In genomic region chr3:141811348-141811747, GRCm38 (mm10) we compare ENCODE assay signal across 8 mouse cellular contexts.
DNase-seq lines count a peak whose midpoint lies in the region; ATAC-seq and TF ChIP-seq lines count a peak whose summit lies in the region.

No protein-coding gene starts in this region.

- no peak for TF ChIP-seq CTCF in liver, postnatal 0 days (IDR thresholded peaks at IDR 0.05; ENCODE audit: low read depth)

- H3K27me3 ChIP-seq in heart, embryonic 10.5 days (ENCODE audit: insufficient read depth, poor library complexity, severe bottlenecking), result no peaks in the 10 kb centered on the region
- no peaks in the 10 kb centered on the region for H3K27me3 ChIP-seq in heart, embryonic 12.5 days (replicated peaks)
- H3K27me3 ChIP-seq in liver, postnatal 0 days (ENCODE audit: insufficient read depth, low read length), result no peaks in the 10 kb centered on the region

- TF ChIP-seq EP300 in liver, postnatal 0 days (IDR thresholded peaks at IDR 0.05; ENCODE audit: low read depth), result no peak

- 15% methylated on average over 2 of the region's 2 CpGs for WGBS in heart, embryonic 10.5 days
- 15% methylated on average over 2 of the region's 2 CpGs for WGBS in heart, embryonic 12.5 days
- 18% methylated on average over 2 of the region's 2 CpGs for WGBS in liver, postnatal 0 days (ENCODE audit: insufficient replicate concordance)

- H3K36me3 ChIP-seq in heart, embryonic 10.5 days, result no peaks in the 10 kb centered on the region
- no peaks in the 10 kb centered on the region for H3K36me3 ChIP-seq in heart, embryonic 12.5 days
- H3K36me3 ChIP-seq in liver, postnatal 0 days (replicated peaks; ENCODE audit: insufficient read depth, low read length), result no peaks in the 10 kb centered on the region

- H3K4me1 ChIP-seq in heart, embryonic 10.5 days, result no peaks in the 10 kb centered on the region
- H3K4me1 ChIP-seq in heart, embryonic 12.5 days (replicated peaks), result no peaks in the 10 kb centered on the region
- no peaks in the 10 kb centered on the region for H3K4me1 ChIP-seq in liver, postnatal 0 days (ENCODE audit: insufficient read depth)

- DNase-seq in heart, embryonic 10.5 days (ENCODE audit: low spot score), result peak; percentile 80
- DNase-seq in MEL-GATA-1-ER (ENCODE audit: extremely low read depth, low read depth), result peak; percentile 45
- peak; percentile 80 for DNase-seq in forelimb bud, embryonic 11.5 days (ENCODE audit: low read depth, low spot score)
- peak; percentile 17 for DNase-seq in liver, postnatal 0 days
- DNase-seq in layer of hippocampus, postnatal 14 days (ENCODE audit: low spot score in 2 of 2), result no peak
- no peak for DNase-seq in cerebellum, postnatal 10 days
- DNase-seq in cerebellum, adult 18-20 months, result no peak

- no peaks in the 10 kb centered on the region for H3K9me3 ChIP-seq in heart, embryonic 10.5 days
- no peaks in the 10 kb centered on the region for H3K9me3 ChIP-seq in heart, embryonic 12.5 days (replicated peaks)
- H3K9me3 ChIP-seq in liver, postnatal 0 days (ENCODE audit: low read length), result no peaks in the 10 kb centered on the region

- no peak overlapping the region for H3K27ac ChIP-seq in heart, embryonic 10.5 days
- no peak overlapping the region for H3K27ac ChIP-seq in heart, embryonic 12.5 days (ENCODE audit: poor library complexity, severe bottlenecking)
- no peak overlapping the region for H3K27ac ChIP-seq in liver, postnatal 0 days (ENCODE audit: low read depth)

- H3K4me2 ChIP-seq in heart, embryonic 12.5 days, result no peak overlapping the region
- H3K4me2 ChIP-seq in liver, postnatal 0 days (ENCODE audit: low read depth, low read length), result no peak overlapping the region

- no peak overlapping the region for H3K4me3 ChIP-seq in heart, embryonic 10.5 days
- no peak overlapping the region for H3K4me3 ChIP-seq in heart, embryonic 12.5 days
- H3K4me3 ChIP-seq in liver, postnatal 0 days (ENCODE audit: low read depth, low read length), result no peak overlapping the region

- no peak overlapping the region for H3K9ac ChIP-seq in heart, embryonic 12.5 days
- H3K9ac ChIP-seq in liver, postnatal 0 days (replicated peaks), result no peak overlapping the region

- no peak for ATAC-seq in heart, embryonic 12.5 days (ENCODE audit: insufficient number of reproducible peaks, low FRiP score)
- no peak for ATAC-seq in liver, postnatal 0 days

Comparison
In these comparisons a context has a peak if more than half of its experiments do, and no peak if none do; other contexts are left out.
1. DNase-seq: peak in heart, embryonic 10.5 days (single experiment), MEL-GATA-1-ER (single experiment), forelimb bud, embryonic 11.5 days (single experiment) and liver, postnatal 0 days (single experiment); none in layer of hippocampus, postnatal 14 days (0 of 2), cerebellum, postnatal 10 days (0 of 2) and cerebellum, adult 18-20 months (0 of 2).